Mouse (Mus musculus): Measurements from ENCODE around the gene Gpr83.

GRCm38 (mm10) chr9:14839527-14839926 lies 20.5 kb upstream of the Gpr83 start:
- no peak for TF ChIP-seq CTCF (IDR thresholded peaks at IDR 0.05; ENCODE audit: extremely low read depth, insufficient read length, insufficient replicate concordance, low read depth, low read length)
- no peak for TF ChIP-seq POLR2A (IDR thresholded peaks at IDR 0.05; ENCODE audit: low read depth, low read length)

All from small intestine, adult 2 months (tissue).